Mouse (Mus musculus): ENCODE data around the gene Dner. TPM values are rescaled to one million over a fixed set of nuclear protein-coding genes. Genes with fewer than 3 reads are reported as not detected.

Gene Dner
- polyA plus RNA-seq, 1 experiment from 2014 or later: 328 TPM

DNA sequence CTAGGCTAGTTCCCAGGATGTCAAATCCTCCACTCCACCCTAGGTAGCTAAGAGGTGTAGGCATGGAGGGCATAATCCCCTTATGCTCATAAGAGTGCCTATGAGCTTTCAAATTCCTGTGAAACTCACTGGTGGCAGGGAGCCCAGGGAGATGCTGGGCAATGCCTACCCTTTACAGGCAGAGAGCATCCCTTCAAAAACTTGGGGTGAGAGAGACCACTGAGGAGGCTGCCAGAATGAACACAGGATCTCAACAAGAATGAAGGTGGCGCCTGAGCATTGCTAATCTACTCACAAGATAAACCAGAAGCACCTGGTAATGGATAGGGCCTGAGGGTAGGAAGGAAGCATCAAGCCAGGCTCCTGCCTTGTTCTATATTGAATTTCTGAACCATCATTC lies 267.7 kb downstream of the Dner start:
- no peak for ATAC-seq
- H3K27ac ChIP-seq (ENCODE audit: low read depth, low read length): no peak overlapping the region
- WGBS: 86% methylated on average over 1 of the region's 1 CpGs

DNA sequence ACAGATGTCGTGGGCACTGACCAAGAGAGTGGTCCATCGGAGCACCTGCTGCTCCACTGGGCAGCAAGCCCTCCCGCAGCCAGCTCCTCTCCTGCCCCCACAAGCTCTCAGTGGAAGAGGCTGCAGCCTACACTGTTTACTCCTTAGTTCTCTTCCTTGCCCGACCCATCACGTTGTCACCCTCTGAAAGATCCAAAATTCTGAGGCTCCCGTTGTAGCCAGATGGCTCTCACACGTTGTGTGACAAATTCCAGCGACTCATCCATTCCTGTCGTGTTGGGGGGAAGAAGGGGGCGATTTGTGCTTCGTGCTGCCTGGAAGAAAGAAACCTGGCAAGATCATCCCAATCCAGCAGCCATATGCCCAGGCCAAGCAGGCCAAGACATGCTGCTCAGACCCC lies 268.3 kb downstream of the Dner start:
- no peak overlapping the region for H3K27ac ChIP-seq (ENCODE audit: low read depth, low read length)
- WGBS: 85% methylated on average over 11 of the region's 11 CpGs

More for the DNA sequence above, 267.7 kb downstream of the Dner start:
- Histone ChIP-seq H3K4me3 (ENCODE audit: low read length) (no peak overlapping the region), H3K9me3 (ENCODE audit: control insufficient read depth, low read length) (no peaks in the 10 kb centered on the region), H3K36me3 (ENCODE audit: control insufficient read depth, insufficient read depth, low read length) (no peaks in the 10 kb centered on the region), H3K4me1 (ENCODE audit: control insufficient read depth, insufficient read depth, low read depth, low read length) (no peaks in the 10 kb centered on the region), H3K27me3 (replicated peaks; ENCODE audit: control insufficient read depth, insufficient read depth, low read length) (no peaks in the 10 kb centered on the region), H3K4me2 (ENCODE audit: low read length) (no peak overlapping the region), H3K9ac (ENCODE audit: low read depth, low read length) (no peak overlapping the region)

DNA sequence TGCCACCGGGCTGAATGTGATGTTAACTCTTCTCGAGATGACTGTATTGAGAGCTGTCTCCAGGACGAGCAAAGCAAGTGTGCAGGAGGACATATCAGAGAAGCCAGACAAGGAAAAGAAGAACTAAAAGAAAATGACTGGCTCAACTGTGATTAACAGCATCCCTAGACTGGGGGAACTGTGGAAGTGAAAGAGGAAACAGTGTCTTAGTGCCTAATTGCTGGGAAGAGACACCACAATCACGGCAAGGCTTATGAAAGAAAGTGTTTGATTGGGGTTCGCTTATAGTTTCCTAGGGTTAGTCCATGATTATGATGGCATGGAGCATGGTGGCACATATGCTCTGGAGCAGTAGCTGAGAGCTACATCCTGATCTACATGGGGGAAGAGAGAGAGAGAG lies 269.3 kb downstream of the Dner start:
- no peak for ATAC-seq
- H3K27ac ChIP-seq (ENCODE audit: low read depth, low read length): no peak overlapping the region
- 90% methylated on average over 5 of the region's 5 CpGs for WGBS
- H3K9me3 ChIP-seq (ENCODE audit: control insufficient read depth, low read length): no peaks in the 10 kb centered on the region
- no peak overlapping the region for H3K4me3 ChIP-seq (ENCODE audit: low read length)
- no peaks in the 10 kb centered on the region for H3K36me3 ChIP-seq (ENCODE audit: control insufficient read depth, insufficient read depth, low read length)
- H3K9ac ChIP-seq (ENCODE audit: low read depth, low read length): no peak overlapping the region
- H3K27me3 ChIP-seq (replicated peaks; ENCODE audit: control insufficient read depth, insufficient read depth, low read length): no peaks in the 10 kb centered on the region
- no peaks in the 10 kb centered on the region for H3K4me1 ChIP-seq (ENCODE audit: control insufficient read depth, insufficient read depth, low read depth, low read length)
- H3K4me2 ChIP-seq (ENCODE audit: low read length): no peak overlapping the region

More for the DNA sequence above, 268.3 kb downstream of the Dner start:
- H3K9ac ChIP-seq (ENCODE audit: low read depth, low read length): no peak overlapping the region
- H3K9me3 ChIP-seq (ENCODE audit: control insufficient read depth, low read length): no peaks in the 10 kb centered on the region
- H3K4me2 ChIP-seq (ENCODE audit: low read length): no peak overlapping the region
- no peaks in the 10 kb centered on the region for H3K27me3 ChIP-seq (replicated peaks; ENCODE audit: control insufficient read depth, insufficient read depth, low read length)
- no peak overlapping the region for H3K4me3 ChIP-seq (ENCODE audit: low read length)
- 0 out of 2 replicates have a peak, but pooled peaks have one; percentile 47 for ATAC-seq
- no peaks in the 10 kb centered on the region for H3K36me3 ChIP-seq (ENCODE audit: control insufficient read depth, insufficient read depth, low read length)
- H3K4me1 ChIP-seq (ENCODE audit: control insufficient read depth, insufficient read depth, low read depth, low read length): no peaks in the 10 kb centered on the region

DNA sequence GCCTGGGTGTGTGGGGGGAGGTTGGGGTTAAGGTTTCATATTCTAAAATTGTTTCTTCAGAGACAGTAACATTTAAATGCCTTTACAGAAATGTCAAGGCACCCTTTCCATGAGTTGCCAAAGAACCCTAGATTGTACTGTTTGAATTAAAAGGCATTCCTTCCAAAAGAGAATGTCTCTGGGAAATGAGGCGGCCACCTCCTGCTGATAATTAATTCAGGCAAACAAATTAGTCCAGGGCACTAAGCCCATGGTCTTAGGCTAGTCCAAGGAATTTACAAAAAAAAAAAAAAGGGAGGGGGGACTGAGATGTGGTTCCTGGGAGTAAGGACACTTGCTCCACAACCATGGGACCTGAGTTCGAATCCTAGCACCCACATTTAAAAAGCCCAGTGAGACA lies 273.1 kb downstream of the Dner start:
- WGBS: 45% methylated on average over 2 of the region's 2 CpGs
- H3K27ac ChIP-seq (ENCODE audit: low read depth, low read length): no peak overlapping the region
- H3K4me3 ChIP-seq (ENCODE audit: low read length): no peak overlapping the region
- H3K36me3 ChIP-seq (ENCODE audit: control insufficient read depth, insufficient read depth, low read length): no peaks in the 10 kb centered on the region
- H3K9ac ChIP-seq (ENCODE audit: low read depth, low read length): no peak overlapping the region
- H3K4me1 ChIP-seq (ENCODE audit: control insufficient read depth, insufficient read depth, low read depth, low read length): peaks cover 5% of the 10 kb centered on the region
- ATAC-seq: 0 out of 2 replicates have a peak, but pooled peaks have one; percentile 14
- H3K4me2 ChIP-seq (ENCODE audit: low read length): no peak overlapping the region
- no peaks in the 10 kb centered on the region for H3K9me3 ChIP-seq (ENCODE audit: control insufficient read depth, low read length)
- H3K27me3 ChIP-seq (replicated peaks; ENCODE audit: control insufficient read depth, insufficient read depth, low read length): no peaks in the 10 kb centered on the region

DNA sequence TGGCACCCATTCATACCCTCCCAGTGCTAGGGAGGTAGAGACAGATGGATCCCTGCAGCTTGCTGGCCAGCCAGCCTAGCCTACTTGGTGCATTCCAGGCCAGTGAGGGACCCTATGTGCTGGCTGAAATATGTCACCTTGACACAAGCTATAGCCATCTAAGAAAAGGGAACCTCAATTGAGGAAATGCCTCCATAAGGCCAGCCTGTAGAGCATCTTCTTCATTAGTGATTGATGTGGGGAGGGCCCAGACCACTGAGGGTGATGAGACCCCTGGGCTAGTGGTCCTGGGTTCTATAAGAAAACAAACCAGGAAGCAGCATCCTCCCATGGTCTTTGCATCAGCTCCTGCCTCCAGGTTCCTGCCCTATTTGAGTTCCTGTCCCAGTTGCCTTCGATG lies 274.2 kb downstream of the Dner start:
- no peak overlapping the region for H3K27ac ChIP-seq (ENCODE audit: low read depth, low read length)
- H3K4me1 ChIP-seq (ENCODE audit: control insufficient read depth, insufficient read depth, low read depth, low read length): peaks cover 5% of the 10 kb centered on the region
- no peak for ATAC-seq
- H3K36me3 ChIP-seq (ENCODE audit: control insufficient read depth, insufficient read depth, low read length): no peaks in the 10 kb centered on the region
- H3K9me3 ChIP-seq (ENCODE audit: control insufficient read depth, low read length): no peaks in the 10 kb centered on the region
- H3K4me3 ChIP-seq (ENCODE audit: low read length): no peak overlapping the region
- WGBS: 83% methylated on average over 1 of the region's 1 CpGs
- H3K4me2 ChIP-seq (ENCODE audit: low read length): no peak overlapping the region
- H3K9ac ChIP-seq (ENCODE audit: low read depth, low read length): no peak overlapping the region
- no peaks in the 10 kb centered on the region for H3K27me3 ChIP-seq (replicated peaks; ENCODE audit: control insufficient read depth, insufficient read depth, low read length)

DNA sequence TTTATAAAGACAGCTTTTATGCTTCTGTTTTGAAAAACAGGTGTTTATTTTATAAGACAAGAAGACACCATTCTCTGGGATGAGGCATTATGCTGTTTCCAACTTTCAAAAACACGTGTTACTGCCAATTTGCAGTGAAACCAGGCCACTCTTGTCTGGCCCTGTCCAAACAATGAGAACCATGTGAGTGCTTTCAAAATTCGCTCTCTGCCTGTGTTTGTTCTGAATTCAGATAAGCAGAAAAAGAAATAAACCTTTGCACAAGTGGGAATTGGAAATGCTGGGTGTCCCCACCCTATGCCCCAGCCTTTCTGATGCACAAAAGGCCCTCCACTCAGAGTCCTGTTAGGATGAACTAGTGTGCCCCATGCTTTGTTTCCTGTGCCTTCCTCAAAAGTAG lies 276.6 kb downstream of the Dner start:
- 51% methylated on average over 2 of the region's 2 CpGs for WGBS
- H3K27ac ChIP-seq (ENCODE audit: low read depth, low read length): no peak overlapping the region
- no peaks in the 10 kb centered on the region for H3K36me3 ChIP-seq (ENCODE audit: control insufficient read depth, insufficient read depth, low read length)
- peaks cover 5% of the 10 kb centered on the region for H3K4me1 ChIP-seq (ENCODE audit: control insufficient read depth, insufficient read depth, low read depth, low read length)
- H3K27me3 ChIP-seq (replicated peaks; ENCODE audit: control insufficient read depth, insufficient read depth, low read length): no peaks in the 10 kb centered on the region
- no peak overlapping the region for H3K4me3 ChIP-seq (ENCODE audit: low read length)
- ATAC-seq: no peak
- no peak overlapping the region for H3K4me2 ChIP-seq (ENCODE audit: low read length)
- H3K9me3 ChIP-seq (ENCODE audit: control insufficient read depth, low read length): no peaks in the 10 kb centered on the region
- no peak overlapping the region for H3K9ac ChIP-seq (ENCODE audit: low read depth, low read length)

DNA sequence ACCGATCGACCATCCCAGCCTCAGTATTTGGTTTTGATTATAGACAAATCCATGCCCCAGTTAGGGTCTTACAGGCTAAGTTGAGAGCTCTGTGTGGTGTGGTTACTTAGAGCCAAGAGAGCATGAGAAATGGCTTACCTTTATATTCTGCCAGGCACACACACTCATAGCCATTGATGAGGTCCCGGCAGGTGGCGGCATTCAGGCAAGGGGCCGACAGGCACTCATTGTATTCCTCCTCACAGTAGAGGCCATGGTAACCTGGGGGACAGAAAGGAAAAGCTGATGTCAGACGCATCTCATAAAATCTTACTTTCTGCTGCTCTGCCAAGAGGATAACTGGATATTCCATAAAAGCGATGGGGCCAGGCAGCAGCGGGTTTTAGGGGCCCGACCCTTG lies 277.5 kb downstream of the Dner start:
- Histone ChIP-seq H3K4me2 (ENCODE audit: low read length) (no peak overlapping the region), H3K27ac (ENCODE audit: low read depth, low read length) (no peak overlapping the region), H3K36me3 (ENCODE audit: control insufficient read depth, insufficient read depth, low read length) (no peaks in the 10 kb centered on the region), H3K27me3 (replicated peaks; ENCODE audit: control insufficient read depth, insufficient read depth, low read length) (no peaks in the 10 kb centered on the region), H3K4me3 (ENCODE audit: low read length) (no peak overlapping the region), H3K9ac (ENCODE audit: low read depth, low read length) (no peak overlapping the region), H3K9me3 (ENCODE audit: control insufficient read depth, low read length) (no peaks in the 10 kb centered on the region), H3K4me1 (ENCODE audit: control insufficient read depth, insufficient read depth, low read depth, low read length) (peaks cover 5% of the 10 kb centered on the region)
- ATAC-seq: 0 out of 2 replicates have a peak, but pooled peaks have one; percentile 32
- WGBS: 41% methylated on average over 9 of the region's 9 CpGs

DNA sequence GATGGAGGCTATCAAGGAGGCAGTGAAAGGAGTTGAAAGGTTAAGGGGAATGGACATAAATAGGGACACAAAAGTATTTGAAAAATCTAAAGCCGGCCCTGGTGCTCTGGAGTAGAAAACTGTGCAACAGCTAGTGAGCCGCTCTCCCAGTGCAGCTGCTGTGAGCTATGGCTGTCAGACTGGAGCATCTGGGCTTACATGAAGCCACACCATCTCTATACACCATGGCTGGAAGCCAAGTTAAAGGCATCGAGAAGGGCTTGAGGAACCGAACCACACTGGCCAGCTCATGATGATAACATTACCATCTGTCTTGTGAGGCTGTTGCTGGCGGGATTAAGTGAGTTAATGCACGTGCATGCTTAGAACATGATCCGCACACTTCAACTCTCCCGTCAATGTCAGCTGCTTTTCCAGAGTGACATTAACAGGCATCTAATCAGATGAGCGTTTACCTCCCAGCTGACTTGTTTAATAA lies 278.2 kb downstream of the Dner start:
- H3K27ac ChIP-seq (ENCODE audit: low read depth, low read length): no peak overlapping the region
- 53% methylated on average over 9 of the region's 9 CpGs for WGBS

DNA sequence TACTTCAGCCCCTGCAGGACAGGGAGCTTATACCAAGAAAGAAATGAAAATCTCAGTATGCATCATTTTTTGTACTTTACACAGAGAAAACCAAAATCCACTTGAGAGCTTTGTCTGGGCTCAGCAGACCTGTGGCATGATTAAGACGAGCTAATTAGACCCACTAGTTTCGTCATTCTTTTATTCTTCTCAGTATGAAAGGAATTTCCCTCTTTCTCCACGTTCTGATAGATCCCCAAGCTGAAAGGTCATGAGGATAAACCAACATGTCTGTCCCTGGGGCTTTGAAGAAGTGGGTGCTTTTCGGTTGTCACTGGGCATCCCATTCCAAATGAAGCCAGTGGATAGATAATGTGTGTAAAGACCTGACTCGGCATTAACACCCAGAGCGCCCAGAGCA lies 278.7 kb downstream of the Dner start:
- Histone ChIP-seq H3K4me3 (ENCODE audit: low read length) (no peak overlapping the region), H3K27me3 (replicated peaks; ENCODE audit: control insufficient read depth, insufficient read depth, low read length) (no peaks in the 10 kb centered on the region), H3K36me3 (ENCODE audit: control insufficient read depth, insufficient read depth, low read length) (peaks cover 5% of the 10 kb centered on the region; the same call in 1 of the 2 replicates), H3K4me2 (ENCODE audit: low read length) (no peak overlapping the region), H3K9ac (ENCODE audit: low read depth, low read length) (no peak overlapping the region), H3K9me3 (ENCODE audit: control insufficient read depth, low read length) (no peaks in the 10 kb centered on the region), H3K4me1 (ENCODE audit: control insufficient read depth, insufficient read depth, low read depth, low read length) (peaks cover 5% of the 10 kb centered on the region), H3K27ac (ENCODE audit: low read depth, low read length) (no peak overlapping the region)
- ATAC-seq: no peak
- 53% methylated on average over 6 of the region's 6 CpGs for WGBS

More for the DNA sequence above, 278.2 kb downstream of the Dner start:
- ATAC-seq: peak; percentile 58
- peaks cover 5% of the 10 kb centered on the region; the same call in 1 of the 2 replicates for H3K36me3 ChIP-seq (ENCODE audit: control insufficient read depth, insufficient read depth, low read length)
- no peak overlapping the region for H3K4me2 ChIP-seq (ENCODE audit: low read length)
- no peak overlapping the region for H3K9ac ChIP-seq (ENCODE audit: low read depth, low read length)
- H3K4me3 ChIP-seq (ENCODE audit: low read length): no peak overlapping the region
- peaks cover 5% of the 10 kb centered on the region for H3K4me1 ChIP-seq (ENCODE audit: control insufficient read depth, insufficient read depth, low read depth, low read length)
- no peaks in the 10 kb centered on the region for H3K9me3 ChIP-seq (ENCODE audit: control insufficient read depth, low read length)
- no peaks in the 10 kb centered on the region for H3K27me3 ChIP-seq (replicated peaks; ENCODE audit: control insufficient read depth, insufficient read depth, low read length)

DNA sequence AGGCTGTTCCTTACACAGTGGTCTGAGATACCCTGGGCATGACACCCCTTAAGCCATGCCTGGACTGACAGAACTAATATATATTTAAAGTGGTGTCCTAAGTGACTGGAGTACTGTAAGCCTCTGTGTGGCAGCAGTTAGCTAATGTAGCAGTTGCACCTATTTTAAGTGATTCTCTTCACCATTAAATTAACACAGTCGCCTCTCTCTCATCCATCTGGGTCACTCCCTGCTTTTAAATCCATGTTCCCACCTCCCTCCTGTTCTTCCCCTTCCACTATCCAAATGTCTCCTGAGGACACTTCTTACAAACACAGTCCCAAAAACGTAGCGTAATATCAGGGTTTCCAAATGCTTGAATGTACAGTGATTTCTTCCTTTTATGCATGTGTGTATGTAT lies 281.6 kb downstream of the Dner start:
- Histone ChIP-seq H3K4me3 (ENCODE audit: low read length) (no peak overlapping the region), H3K36me3 (ENCODE audit: control insufficient read depth, insufficient read depth, low read length) (peaks cover 5% of the 10 kb centered on the region; the same call in 1 of the 2 replicates), H3K9me3 (ENCODE audit: control insufficient read depth, low read length) (no peaks in the 10 kb centered on the region), H3K27me3 (replicated peaks; ENCODE audit: control insufficient read depth, insufficient read depth, low read length) (no peaks in the 10 kb centered on the region), H3K27ac (ENCODE audit: low read depth, low read length) (no peak overlapping the region), H3K4me1 (ENCODE audit: control insufficient read depth, insufficient read depth, low read depth, low read length) (peaks cover 5% of the 10 kb centered on the region), H3K9ac (ENCODE audit: low read depth, low read length) (no peak overlapping the region), H3K4me2 (ENCODE audit: low read length) (no peak overlapping the region)
- 94% methylated on average over 3 of the region's 3 CpGs for WGBS
- no peak for ATAC-seq
